Mouse (Mus musculus): ENCODE data around the gene Trim67.

- TF ChIP-seq CHD2 (IDR thresholded peaks at IDR 0.05; ENCODE audit: low read depth, low read length) = no peak
- TF ChIP-seq ZNF384 (IDR thresholded peaks at IDR 0.05; ENCODE audit: low read depth, low read length) = no peak
- TF ChIP-seq HCFC1 (IDR thresholded peaks at IDR 0.05; ENCODE audit: borderline replicate concordance, insufficient read depth, low read length) = no peak
Measured at GRCm38 (mm10) chr8:124819612-124820115, 26.8 kb downstream of the Trim67 start.

Measured in ES-E14 (cell line).